In genomic region chr3:14880277-14880676, GRCm38 (mm10) we compare ENCODE assay signal across 17 mouse cellular contexts. TPM values are rescaled to one million over a fixed set of nuclear protein-coding genes. Genes with fewer than 3 reads are reported as not detected.
A peak's percentile ranks its signal among the peaks of the same experiment; 100 is the strongest.
DNase-seq lines count a peak whose midpoint lies in the region; ATAC-seq lines count a peak whose summit lies in the region.
"Had no signal": no experiment of that assay in that cellular context is flagged by ENCODE, and none has a peak within 500 bp of the region (broad histone marks: within the 10 kb centered on the region; RNA-seq: fewer than 3 reads in every experiment).

No protein-coding gene starts in this region.

- 84% methylated on average over 2 of the region's 2 CpGs for WGBS in forebrain, embryonic 11.5 days

- H3K9me3 ChIP-seq in forebrain, embryonic 11.5 days (ENCODE audit: control insufficient read depth, low read length): no peaks in the 10 kb centered on the region
- H3K9me3 ChIP-seq: embryonic facial prominence, embryonic 12.5 days; heart, embryonic 12.5 days; limb, embryonic 12.5 days had no signal

- H3K9ac ChIP-seq in forebrain, embryonic 11.5 days (ENCODE audit: low read length): no peak overlapping the region
- H3K9ac ChIP-seq: embryonic facial prominence, embryonic 12.5 days; heart, embryonic 12.5 days; limb, embryonic 12.5 days had no signal

- H3K4me3 ChIP-seq in forebrain, embryonic 11.5 days (ENCODE audit: low read depth, low read length): no peak overlapping the region
- H3K4me3 ChIP-seq: embryonic facial prominence, embryonic 12.5 days; heart, embryonic 12.5 days; limb, embryonic 12.5 days had no signal

- H3K27ac ChIP-seq in forebrain, embryonic 11.5 days (ENCODE audit: low read depth, low read length): no peak overlapping the region
- H3K27ac ChIP-seq: embryonic facial prominence, embryonic 12.5 days; hindbrain, postnatal 0 days; limb, embryonic 12.5 days had no signal

- ATAC-seq in hematopoietic stem cell, adult 5-6 weeks (replicated peaks in 1 of 2; ENCODE audit: insufficient read depth in 1 of 2, low FRiP score in 2 of 2, low TSS enrichment in 1 of 2, low read depth in 1 of 2, poor library complexity in 2 of 2, severe bottlenecking in 2 of 2): peak; percentile 62 to 73
- peak; percentile 40; the same call in 1 of the 2 replicates for ATAC-seq in megakaryocyte, adult 5-6 weeks (ENCODE audit: poor library complexity, severe bottlenecking)
- ATAC-seq in forebrain, embryonic 11.5 days (replicated peaks; ENCODE audit: low FRiP score): no peak
- ATAC-seq: hindbrain, postnatal 0 days had no signal

- no peak overlapping the region for H3K4me2 ChIP-seq in forebrain, embryonic 11.5 days (ENCODE audit: low read depth, low read length, severe bottlenecking)
- H3K4me2 ChIP-seq: embryonic facial prominence, embryonic 12.5 days; heart, embryonic 12.5 days; limb, embryonic 12.5 days had no signal

- no peaks in the 10 kb centered on the region for H3K27me3 ChIP-seq in forebrain, embryonic 11.5 days (ENCODE audit: control insufficient read depth, insufficient read depth, low read length)
- H3K27me3 ChIP-seq: embryonic facial prominence, embryonic 12.5 days; heart, embryonic 12.5 days had no signal

- peak; percentile 59 for DNase-seq in 416B (ENCODE audit: low read depth)
- peak; percentile 79 for DNase-seq in A20 (ENCODE audit: low read depth, low spot score)
- no peak for DNase-seq in left cerebral cortex, adult 18-20 months (ENCODE audit: low spot score in 2 of 2)
- DNase-seq in forebrain, embryonic 11.5 days (ENCODE audit: low spot score): no peak
- no peak for DNase-seq in thymus, postnatal 25 days
- DNase-seq: adrenal gland, postnatal 10 days; cerebellum, adult 2 months; heart, postnatal 36 days; kidney, adult 2 months; kidney, postnatal 25 days; right cerebral cortex, postnatal 25 days had no signal

- no peaks in the 10 kb centered on the region for H3K4me1 ChIP-seq in forebrain, embryonic 11.5 days (replicated peaks; ENCODE audit: control insufficient read depth, insufficient read depth, low read length)
- H3K4me1 ChIP-seq: embryonic facial prominence, embryonic 12.5 days; limb, embryonic 12.5 days had no signal

- H3K36me3 ChIP-seq in forebrain, embryonic 11.5 days (ENCODE audit: control insufficient read depth, insufficient read depth, low read length): no peaks in the 10 kb centered on the region
- H3K36me3 ChIP-seq: embryonic facial prominence, embryonic 12.5 days; heart, embryonic 12.5 days; limb, embryonic 12.5 days had no signal

RNA-seq across cellular contexts. Expression of gene Car2, which starts 5.8 kb away (rescaled TPM):
- total RNA-seq in hematopoietic stem cell, adult 5-6 weeks (2017): 515 and 627 TPM in 2 replicates
- total RNA-seq in megakaryocyte, adult 5-6 weeks (2015): 31.5 and 53.6 TPM in 2 replicates
- 25.5 and 51.5 TPM in 2 replicates for total RNA-seq in megakaryocyte, adult 5-6 weeks (2017)
- 100 to 1,000 TPM; 115 to 131 TPM for total RNA-seq in left cerebral cortex, adult 18-20 months (2021)
- polyA plus RNA-seq in forebrain, embryonic 11.5 days (2014; fragmentation: Nextera tagmentation; extraction: Ambion mirVana): 105 and 114 TPM in 2 replicates

RNA-seq across cellular contexts. Expression of gene Car3, which starts 17.0 kb away (rescaled TPM):
- total RNA-seq in hematopoietic stem cell, adult 5-6 weeks (2017): 7.9 and 14.9 TPM in 2 replicates
- 0.64 TPM in 1 of 2 replicates, not detected in the other for total RNA-seq in megakaryocyte, adult 5-6 weeks (2015)
- total RNA-seq in megakaryocyte, adult 5-6 weeks (2017): 0.07 TPM in 1 of 2 replicates, not detected in the other
- 1 to 10 TPM in 1 of 2 experiments, under 1 TPM in 1; 0.89 to 1.3 TPM for total RNA-seq in left cerebral cortex, adult 18-20 months (2021)
- polyA plus RNA-seq in forebrain, embryonic 11.5 days (2014; fragmentation: Nextera tagmentation; extraction: Ambion mirVana): 1.5 and 1.6 TPM in 2 replicates

Comparison
In these comparisons a context has a peak if more than half of its experiments do, and no peak if none do; other contexts are left out.
1. DNase-seq: peak in 416B (single experiment) and A20 (single experiment); none in left cerebral cortex, adult 18-20 months (0 of 2), forebrain, embryonic 11.5 days (single experiment) and thymus, postnatal 25 days (single experiment).